Mouse (Mus musculus) layer of hippocampus, adult 11-12 months (tissue): ENCODE data around the gene Ufc1.
"Not testable (repeated sequence)": the region's sequence is repeated elsewhere in the genome, so short reads cannot be mapped to it uniquely, and the experiment has no call there.

Source experiments
- DNase-seq: peaks from one replicate; pipeline ENCODE4 v3.0.0; 2022; ENCODE audit warnings: low spot score

Ufc1 gene

GRCm38 (mm10) chr1:171247453-171247841 is 47.4 kb downstream of the Ufc1 start:
- DNase-seq = no peak

DNA sequence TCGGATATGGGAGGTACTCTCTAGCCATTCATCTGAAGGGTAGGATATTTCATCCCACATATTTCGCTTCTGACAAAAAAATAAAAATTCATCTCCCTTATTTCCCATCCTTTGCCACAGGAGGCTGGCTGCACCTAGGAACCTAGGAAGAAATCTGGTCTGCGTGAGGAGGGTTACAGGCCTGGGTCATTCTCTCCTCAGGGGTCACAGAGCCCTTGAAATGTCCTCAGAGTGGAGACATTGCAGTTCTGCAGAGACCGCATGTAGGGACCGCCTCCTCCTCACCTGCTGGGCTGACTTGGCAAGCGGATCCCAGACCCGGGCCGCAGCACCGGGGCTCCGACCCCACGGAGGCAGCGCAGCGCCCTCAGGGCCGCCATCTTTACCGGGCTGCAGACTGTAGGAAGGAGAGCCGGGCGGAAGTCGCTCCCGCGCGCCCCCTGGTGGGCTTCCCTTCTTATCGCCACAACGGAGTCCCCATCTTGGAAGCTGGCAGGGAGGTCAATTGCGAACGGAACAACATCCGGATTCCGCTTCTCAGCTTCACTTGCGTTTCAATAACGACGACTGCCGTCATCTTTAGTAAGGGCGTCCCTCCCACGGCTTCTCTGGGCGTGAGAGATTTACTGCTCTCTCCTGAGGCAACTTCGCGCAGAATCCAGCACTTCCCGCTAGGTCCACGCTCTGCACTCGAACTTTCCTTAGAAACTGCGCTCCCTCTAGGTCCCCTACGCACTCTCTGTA is 47.9 kb downstream of the Ufc1 start:
- DNase-seq = peak; percentile 97

GRCm38 (mm10) chr1:171245353-171245752 is 49.5 kb downstream of the Ufc1 start:
- DNase-seq = no peak

GRCm38 (mm10) chr1:171241952-171242351 is 52.9 kb downstream of the Ufc1 start:
- not testable (repeated sequence) for DNase-seq

- no peak for DNase-seq
Observed at GRCm38 (mm10) chr1:171240911-171241310, 53.9 kb downstream of the Ufc1 start.

DNA sequence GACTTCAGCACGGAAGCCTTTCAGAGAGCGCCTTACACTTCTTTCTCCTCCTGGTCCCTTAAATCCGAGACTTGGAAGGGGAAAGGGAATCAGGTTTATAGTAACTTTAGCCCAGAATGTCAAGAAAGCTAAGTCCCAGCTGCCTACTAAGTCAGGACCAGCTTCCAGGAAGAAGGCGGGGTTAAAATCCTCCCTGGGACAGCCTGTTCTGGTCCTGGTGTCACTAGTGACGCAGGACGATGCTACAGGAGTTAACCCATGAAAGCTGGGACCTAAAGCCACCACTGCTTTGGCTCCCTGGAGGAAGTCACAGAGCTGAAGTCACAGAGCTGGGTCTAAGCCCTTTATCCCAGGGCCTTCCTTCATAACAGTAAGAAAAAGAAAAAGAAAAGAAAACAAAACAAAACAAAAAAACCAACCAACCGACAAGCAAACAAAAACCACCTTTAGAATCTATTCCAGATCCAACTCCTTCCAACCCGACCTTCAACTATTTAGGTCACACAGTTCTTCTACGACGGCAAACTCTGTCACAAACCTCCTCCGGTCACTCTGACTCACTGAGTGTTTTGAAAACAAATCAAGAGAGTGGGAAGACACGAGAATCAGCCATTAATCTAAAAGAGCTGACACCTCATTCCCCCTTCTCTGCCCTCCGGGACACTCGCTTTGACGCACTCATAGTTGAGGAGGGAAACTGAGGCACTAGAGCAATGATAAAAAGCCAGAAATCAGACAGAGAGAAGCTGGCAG is 54.7 kb downstream of the Ufc1 start:
- no peak for DNase-seq
